Mouse (Mus musculus): ENCODE results near the gene Tnc. TPM values are rescaled to one million over a fixed set of nuclear protein-coding genes. Genes with fewer than 3 reads are reported as not detected.

Tnc gene
- 22.2 and 22.9 TPM in 2 replicates for polyA plus RNA-seq (2015; fragmentation: Nextera tagmentation; extraction: Ambion mirVana)

DNA sequence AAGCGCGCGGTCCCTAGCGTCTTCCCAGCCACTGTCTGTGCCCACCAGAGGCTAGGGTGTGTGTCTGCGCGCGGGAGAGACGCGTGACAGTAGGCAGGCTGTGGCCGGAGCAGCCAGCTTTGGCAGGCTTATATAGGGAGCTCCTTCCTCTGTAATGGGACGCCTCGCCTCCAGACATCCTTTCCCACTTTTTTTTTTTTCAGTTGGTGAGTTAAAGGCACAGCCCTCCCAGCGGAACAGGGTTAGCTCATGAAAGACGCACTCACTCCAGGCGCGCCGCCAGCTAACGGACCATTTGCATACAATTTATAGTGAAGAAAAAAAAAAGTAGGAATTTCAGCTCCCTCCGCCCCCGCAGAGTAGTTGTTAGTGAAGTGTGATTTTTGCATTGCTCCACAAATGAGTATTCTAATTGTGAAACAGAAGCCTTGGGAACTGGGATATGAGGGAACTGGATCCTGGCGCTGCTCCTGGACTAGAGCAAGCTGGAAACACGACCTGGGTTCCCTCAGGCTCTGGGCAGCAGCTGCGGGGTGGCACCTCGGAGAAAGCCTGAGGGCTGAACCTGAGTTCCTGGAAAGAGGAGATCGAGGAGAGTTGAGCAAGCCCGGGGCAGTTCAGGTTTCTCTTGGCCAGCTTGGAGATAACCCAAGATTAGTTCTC is at the start of gene Tnc:
Gene Tnc, minus strand, starts transcription at position 185 of the 663 bp plus-strand sequence.

Other genes with a start within 250 kb of the Tnc start
- not detected in 2 replicates for gene Tnfsf8, start 185.7 kb downstream of the Tnc start, polyA plus RNA-seq (2015; fragmentation: Nextera tagmentation; extraction: Ambion mirVana)